ENCODE assay signal across 27 mouse cellular contexts in the genomic region with DNA sequence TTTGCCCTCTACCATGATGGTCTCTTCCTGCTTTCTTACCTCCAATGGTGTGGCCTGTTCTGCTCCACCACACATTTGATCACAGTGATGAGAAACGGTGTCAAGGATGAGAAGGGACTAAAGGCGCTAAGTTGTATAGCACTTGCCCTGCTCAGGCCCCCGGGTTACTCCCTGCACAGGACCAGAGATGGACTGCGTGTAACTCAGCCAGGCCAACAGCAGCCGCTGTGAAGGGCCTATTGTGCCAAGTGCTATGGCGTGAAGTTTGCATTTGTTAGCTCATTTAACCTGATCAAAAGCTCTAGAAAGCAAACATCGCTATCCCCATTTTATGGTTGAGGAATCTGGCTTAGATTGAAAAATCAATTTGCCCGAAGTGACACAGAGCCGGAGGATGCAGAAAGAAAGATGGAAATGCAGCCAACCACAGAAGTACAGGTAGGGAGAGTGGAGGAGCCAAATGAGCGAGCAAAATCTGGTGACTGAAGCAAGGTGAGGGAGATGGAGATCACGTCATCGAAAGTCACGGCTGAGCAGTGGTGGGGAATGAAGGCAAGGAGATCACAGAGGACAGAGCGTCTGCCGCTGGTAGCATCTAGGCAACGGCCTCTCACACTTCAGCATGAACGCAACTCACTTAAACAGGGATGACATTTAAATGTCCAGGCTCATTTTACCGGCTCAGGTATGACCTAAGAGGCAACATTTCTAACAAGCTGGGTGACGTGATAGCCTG.
DNase-seq lines count a peak whose midpoint lies in the region; ATAC-seq and TF ChIP-seq lines count a peak whose summit lies in the region.
"Had no signal": no experiment of that assay in that cellular context is flagged by ENCODE, and none has a peak within 500 bp of the region (broad histone marks: within the 10 kb centered on the region; RNA-seq: fewer than 3 reads in every experiment).

No protein-coding gene starts in this region.

- no peaks in the 10 kb centered on the region for H3K27me3 ChIP-seq in hindbrain, embryonic 13.5 days
- H3K27me3 ChIP-seq in hindbrain, embryonic 14.5 days (ENCODE audit: control insufficient read depth, insufficient read depth, low read length): no peaks in the 10 kb centered on the region
- H3K27me3 ChIP-seq in kidney, postnatal 0 days (ENCODE audit: insufficient read depth, low read length): no peaks in the 10 kb centered on the region
- H3K27me3 ChIP-seq in limb, embryonic 10.5 days (ENCODE audit: low read depth, poor library complexity, severe bottlenecking): no peaks in the 10 kb centered on the region
- H3K27me3 ChIP-seq: embryonic facial prominence, embryonic 13.5 days; forebrain, embryonic 15.5 days; heart, embryonic 12.5 days; intestine, embryonic 15.5 days; liver, embryonic 12.5 days; midbrain, embryonic 13.5 days; Patski had no signal

- no peak overlapping the region for H3K4me2 ChIP-seq in hindbrain, embryonic 13.5 days
- no peak overlapping the region for H3K4me2 ChIP-seq in hindbrain, embryonic 14.5 days (replicated peaks)
- H3K4me2 ChIP-seq in kidney, postnatal 0 days (ENCODE audit: low read length): no peak overlapping the region
- H3K4me2 ChIP-seq: embryonic facial prominence, embryonic 13.5 days; forebrain, embryonic 15.5 days; heart, embryonic 12.5 days; intestine, embryonic 15.5 days; liver, embryonic 12.5 days; midbrain, embryonic 13.5 days had no signal

- DNase-seq in hindbrain, embryonic 14.5 days (ENCODE audit: low spot score): no peak
- DNase-seq in kidney, postnatal 0 days (ENCODE audit: low spot score): peak; percentile 23
- no peak for DNase-seq in kidney, postnatal 14 days
- peak; percentile 16 for DNase-seq in brain, embryonic 14.5 days (ENCODE audit: low read depth)
- peak; percentile 16 for DNase-seq in limb, embryonic 10.5 days (ENCODE audit: low spot score)
- DNase-seq in cerebellum, postnatal 10 days: no peak
- DNase-seq: adrenal gland, postnatal 10 days; cerebellum, adult 11 months; cerebellum, adult 9-10 months; gastrocnemius, adult 2 months; gastrocnemius, postnatal 36 days; heart, adult 2 months; kidney, adult 8-10 months; liver, postnatal 0 days; lung, postnatal 36 days; thymus, adult 2 months; thymus, postnatal 36 days had no signal

- H3K4me3 ChIP-seq in hindbrain, embryonic 13.5 days: no peak overlapping the region
- no peak overlapping the region for H3K4me3 ChIP-seq in hindbrain, embryonic 14.5 days (replicated peaks; ENCODE audit: low read length)
- H3K4me3 ChIP-seq in kidney, postnatal 0 days (replicated peaks; ENCODE audit: low read depth, low read length): no peak overlapping the region
- H3K4me3 ChIP-seq in limb, embryonic 10.5 days: no peak overlapping the region
- H3K4me3 ChIP-seq: embryonic facial prominence, embryonic 13.5 days; forebrain, embryonic 10.5 days; forebrain, embryonic 15.5 days; gastrocnemius, adult 2 months; heart, adult 2 months; heart, embryonic 12.5 days; intestine, embryonic 15.5 days; layer of hippocampus, adult 2 months; liver, embryonic 12.5 days; midbrain, embryonic 13.5 days had no signal

- TF ChIP-seq CTCF in kidney, postnatal 0 days (IDR thresholded peaks at IDR 0.05; ENCODE audit: low read depth): no peak
- no peak for TF ChIP-seq CTCF in brain, embryonic 14.5 days (IDR thresholded peaks at IDR 0.05; ENCODE audit: borderline replicate concordance, extremely low read depth, insufficient read depth, insufficient read length)

- no peaks in the 10 kb centered on the region for H3K4me1 ChIP-seq in hindbrain, embryonic 13.5 days (replicated peaks)
- no peaks in the 10 kb centered on the region for H3K4me1 ChIP-seq in hindbrain, embryonic 14.5 days (replicated peaks; ENCODE audit: control insufficient read depth, insufficient read depth, low read length)
- H3K4me1 ChIP-seq in kidney, postnatal 0 days (replicated peaks; ENCODE audit: insufficient read depth, low read length): no peaks in the 10 kb centered on the region
- no peaks in the 10 kb centered on the region for H3K4me1 ChIP-seq in limb, embryonic 10.5 days
- H3K4me1 ChIP-seq: embryonic facial prominence, embryonic 13.5 days; forebrain, embryonic 10.5 days; forebrain, embryonic 15.5 days; heart, embryonic 12.5 days; liver, embryonic 12.5 days; midbrain, embryonic 13.5 days had no signal

- H3K9ac ChIP-seq in hindbrain, embryonic 13.5 days: no peak overlapping the region
- H3K9ac ChIP-seq in hindbrain, embryonic 14.5 days: no peak overlapping the region
- no peak overlapping the region for H3K9ac ChIP-seq in kidney, postnatal 0 days (ENCODE audit: low read depth, low read length)
- H3K9ac ChIP-seq: embryonic facial prominence, embryonic 13.5 days; forebrain, embryonic 15.5 days; heart, embryonic 12.5 days; intestine, embryonic 15.5 days; liver, embryonic 12.5 days; liver, postnatal 0 days; midbrain, embryonic 13.5 days had no signal

- no peak for TF ChIP-seq POLR2A in brain, embryonic 14.5 days (IDR thresholded peaks at IDR 0.05; ENCODE audit: borderline replicate concordance, extremely low read depth, insufficient read depth, insufficient read length, poor library complexity, severe bottlenecking)

- 0 out of 2 replicates have a peak overlapping the region, but pooled peaks have one; percentile 25 for H3K27ac ChIP-seq in hindbrain, embryonic 13.5 days
- H3K27ac ChIP-seq in hindbrain, embryonic 14.5 days: no peak overlapping the region
- no peak overlapping the region for H3K27ac ChIP-seq in kidney, postnatal 0 days
- H3K27ac ChIP-seq in limb, embryonic 10.5 days: no peak overlapping the region
- H3K27ac ChIP-seq: embryonic facial prominence, embryonic 13.5 days; forebrain, embryonic 10.5 days; forebrain, embryonic 15.5 days; gastrocnemius, adult 2 months; heart, adult 2 months; intestine, embryonic 15.5 days; layer of hippocampus, adult 2 months; liver, embryonic 12.5 days; midbrain, embryonic 13.5 days had no signal

- no peaks in the 10 kb centered on the region for H3K36me3 ChIP-seq in hindbrain, embryonic 13.5 days
- no peaks in the 10 kb centered on the region for H3K36me3 ChIP-seq in hindbrain, embryonic 14.5 days (replicated peaks; ENCODE audit: control insufficient read depth, insufficient read depth)
- no peaks in the 10 kb centered on the region for H3K36me3 ChIP-seq in kidney, postnatal 0 days (ENCODE audit: insufficient read depth, low read length)
- H3K36me3 ChIP-seq in limb, embryonic 10.5 days: no peaks in the 10 kb centered on the region
- H3K36me3 ChIP-seq: embryonic facial prominence, embryonic 13.5 days; forebrain, embryonic 10.5 days; forebrain, embryonic 15.5 days; heart, embryonic 12.5 days; intestine, embryonic 15.5 days; liver, embryonic 12.5 days; midbrain, embryonic 13.5 days had no signal

- WGBS in hindbrain, embryonic 13.5 days: 58% methylated on average over 19 of the region's 19 CpGs
- WGBS in hindbrain, embryonic 14.5 days: 59% methylated on average over 19 of the region's 19 CpGs
- WGBS in kidney, postnatal 0 days: 43% methylated on average over 19 of the region's 19 CpGs
- WGBS in limb, embryonic 10.5 days: 89% methylated on average over 19 of the region's 19 CpGs

- no peak for ATAC-seq in hindbrain, embryonic 13.5 days (ENCODE audit: low FRiP score)
- ATAC-seq in hindbrain, embryonic 14.5 days (ENCODE audit: low FRiP score): no peak
- peak; percentile 81 for ATAC-seq in kidney, postnatal 0 days (replicated peaks; ENCODE audit: low FRiP score, low read depth)
- ATAC-seq: forebrain, embryonic 15.5 days; intestine, embryonic 15.5 days; liver, embryonic 12.5 days; liver, postnatal 0 days; midbrain, embryonic 13.5 days; Patski had no signal

- H3K9me3 ChIP-seq in hindbrain, embryonic 13.5 days: no peaks in the 10 kb centered on the region
- no peaks in the 10 kb centered on the region for H3K9me3 ChIP-seq in hindbrain, embryonic 14.5 days (ENCODE audit: control insufficient read depth, low read length)
- H3K9me3 ChIP-seq in kidney, postnatal 0 days (replicated peaks; ENCODE audit: low read length): no peaks in the 10 kb centered on the region
- H3K9me3 ChIP-seq in limb, embryonic 10.5 days (replicated peaks): no peaks in the 10 kb centered on the region
- H3K9me3 ChIP-seq: embryonic facial prominence, embryonic 13.5 days; forebrain, embryonic 10.5 days; forebrain, embryonic 15.5 days; intestine, embryonic 15.5 days; liver, embryonic 12.5 days; midbrain, embryonic 13.5 days had no signal

Comparison
In these comparisons a context has a peak if more than half of its experiments do, and no peak if none do; other contexts are left out.
1. DNase-seq: peak in kidney, postnatal 0 days (single experiment), brain, embryonic 14.5 days (single experiment) and limb, embryonic 10.5 days (single experiment); none in hindbrain, embryonic 14.5 days (single experiment), kidney, postnatal 14 days (single experiment) and cerebellum, postnatal 10 days (0 of 2).